Mouse (Mus musculus): ENCODE measurements around the gene Hoxa2. TPM values are rescaled to one million over a fixed set of nuclear protein-coding genes. Genes with fewer than 3 reads are reported as not detected.

Gene Hoxa2
- total and polyA plus RNA-seq, 2 experiments from 2014 or later: 0.42 TPM; not detected in 1

- 1% methylated on average over 80 of the region's 102 CpGs for WGBS
- Histone ChIP-seq H3K4me2 (ENCODE audit: low read depth, low read length) (peak within 1 kb of the TSS; percentile 49), H3K9ac (replicated peaks; ENCODE audit: low read depth, low read length) (peak within 1 kb of the TSS; percentile 54), H3K4me1 (ENCODE audit: control insufficient read depth, insufficient read depth) (0 out of 2 replicates have a peak, but pooled peaks cover 7% of the 10 kb centered on the region), H3K36me3 (replicated peaks; ENCODE audit: control insufficient read depth, insufficient read depth, low read length) (no peaks in the 10 kb centered on the region), H3K27me3 (ENCODE audit: control insufficient read depth, insufficient read depth, low read length) (peaks cover 100% of the 10 kb centered on the region), H3K9me3 (replicated peaks; ENCODE audit: control insufficient read depth, low read length) (no peaks in the 10 kb centered on the region), H3K27ac (ENCODE audit: low read depth) (0 out of 2 replicates have a peak within 1 kb of the TSS, but pooled peaks have one; percentile 5), H3K4me3 (ENCODE audit: low read depth, low read length) (peak within 1 kb of the TSS; percentile 37)
- ATAC-seq (ENCODE audit: insufficient read depth, low read depth) (no peak), DNase-seq (ENCODE audit: low spot score) (no peak)
- TF ChIP-seq CTCF (IDR thresholded peaks at IDR 0.05; ENCODE audit: low read depth) (no peak), EP300 (IDR thresholded peaks at IDR 0.05; ENCODE audit: low read depth) (no peak)
These were observed 26.5 kb upstream of the Hoxa2 start, which contains the start of gene Hoxa4 for GRCm38 (mm10) chr6:52190906-52191810. TSS of gene Hoxa4 (minus strand) at chr6:52191753.

GRCm38 (mm10) chr6:52190410-52190809 is 25.8 kb upstream of the Hoxa2 start:
- Histone ChIP-seq H3K4me2 (ENCODE audit: low read depth, low read length) (peak overlapping the region; percentile 49), H3K27me3 (ENCODE audit: control insufficient read depth, insufficient read depth, low read length) (peaks cover 100% of the 10 kb centered on the region), H3K9ac (replicated peaks; ENCODE audit: low read depth, low read length) (no peak overlapping the region), H3K9me3 (replicated peaks; ENCODE audit: control insufficient read depth, low read length) (no peaks in the 10 kb centered on the region), H3K4me1 (ENCODE audit: control insufficient read depth, insufficient read depth) (0 out of 2 replicates have a peak, but pooled peaks cover 7% of the 10 kb centered on the region), H3K36me3 (replicated peaks; ENCODE audit: control insufficient read depth, insufficient read depth, low read length) (no peaks in the 10 kb centered on the region), H3K4me3 (ENCODE audit: low read depth, low read length) (peak overlapping the region; percentile 37), H3K27ac (ENCODE audit: low read depth) (no peak overlapping the region)
- DNase-seq (ENCODE audit: low spot score) (no peak), ATAC-seq (ENCODE audit: insufficient read depth, low read depth) (no peak)
- TF ChIP-seq EP300 (IDR thresholded peaks at IDR 0.05; ENCODE audit: low read depth) (no peak), CTCF (IDR thresholded peaks at IDR 0.05; ENCODE audit: low read depth) (no peak)
- WGBS: 10% methylated on average over 23 of the region's 23 CpGs

GRCm38 (mm10) chr6:52189909-52190308 is 25.3 kb upstream of the Hoxa2 start:
- H3K9me3 ChIP-seq (replicated peaks; ENCODE audit: control insufficient read depth, low read length): no peaks in the 10 kb centered on the region
- TF ChIP-seq CTCF (IDR thresholded peaks at IDR 0.05; ENCODE audit: low read depth) (no peak), EP300 (IDR thresholded peaks at IDR 0.05; ENCODE audit: low read depth) (no peak)
- 18% methylated on average over 8 of the region's 8 CpGs for WGBS
- peaks cover 100% of the 10 kb centered on the region for H3K27me3 ChIP-seq (ENCODE audit: control insufficient read depth, insufficient read depth, low read length)
- no peaks in the 10 kb centered on the region for H3K36me3 ChIP-seq (replicated peaks; ENCODE audit: control insufficient read depth, insufficient read depth, low read length)
- no peak overlapping the region for H3K4me2 ChIP-seq (ENCODE audit: low read depth, low read length)
- 0 out of 2 replicates have a peak, but pooled peaks cover 7% of the 10 kb centered on the region for H3K4me1 ChIP-seq (ENCODE audit: control insufficient read depth, insufficient read depth)
- no peak overlapping the region for H3K9ac ChIP-seq (replicated peaks; ENCODE audit: low read depth, low read length)
- H3K27ac ChIP-seq (ENCODE audit: low read depth): no peak overlapping the region
- no peak for ATAC-seq (ENCODE audit: insufficient read depth, low read depth)
- no peak overlapping the region for H3K4me3 ChIP-seq (ENCODE audit: low read depth, low read length)
- DNase-seq (ENCODE audit: low spot score): no peak

GRCm38 (mm10) chr6:52189172-52189591 is 24.6 kb upstream of the Hoxa2 start:
- Histone ChIP-seq H3K36me3 (replicated peaks; ENCODE audit: control insufficient read depth, insufficient read depth, low read length) (no peaks in the 10 kb centered on the region), H3K27me3 (ENCODE audit: control insufficient read depth, insufficient read depth, low read length) (peaks cover 100% of the 10 kb centered on the region), H3K27ac (ENCODE audit: low read depth) (no peak overlapping the region), H3K9me3 (replicated peaks; ENCODE audit: control insufficient read depth, low read length) (no peaks in the 10 kb centered on the region), H3K4me1 (ENCODE audit: control insufficient read depth, insufficient read depth) (0 out of 2 replicates have a peak, but pooled peaks cover 7% of the 10 kb centered on the region), H3K4me3 (ENCODE audit: low read depth, low read length) (no peak overlapping the region), H3K9ac (replicated peaks; ENCODE audit: low read depth, low read length) (no peak overlapping the region), H3K4me2 (ENCODE audit: low read depth, low read length) (no peak overlapping the region)
- 23% methylated on average over 5 of the region's 5 CpGs for WGBS
- TF ChIP-seq EP300 (IDR thresholded peaks at IDR 0.05; ENCODE audit: low read depth) (no peak), CTCF (IDR thresholded peaks at IDR 0.05; ENCODE audit: low read depth) (no peak)
- ATAC-seq (ENCODE audit: insufficient read depth, low read depth) (no peak), DNase-seq (ENCODE audit: low spot score) (no peak)

- WGBS: 24% methylated on average over 1 of the region's 1 CpGs
- Histone ChIP-seq H3K4me1 (ENCODE audit: control insufficient read depth, insufficient read depth) (no peaks in the 10 kb centered on the region), H3K27ac (ENCODE audit: low read depth) (no peak overlapping the region), H3K9me3 (replicated peaks; ENCODE audit: control insufficient read depth, low read length) (no peaks in the 10 kb centered on the region), H3K9ac (replicated peaks; ENCODE audit: low read depth, low read length) (no peak overlapping the region), H3K4me3 (ENCODE audit: low read depth, low read length) (no peak overlapping the region), H3K36me3 (replicated peaks; ENCODE audit: control insufficient read depth, insufficient read depth, low read length) (no peaks in the 10 kb centered on the region), H3K4me2 (ENCODE audit: low read depth, low read length) (no peak overlapping the region), H3K27me3 (ENCODE audit: control insufficient read depth, insufficient read depth, low read length) (peaks cover 100% of the 10 kb centered on the region)
- no peak for TF ChIP-seq EP300 (IDR thresholded peaks at IDR 0.05; ENCODE audit: low read depth)
- TF ChIP-seq CTCF (IDR thresholded peaks at IDR 0.05; ENCODE audit: low read depth): no peak
- ATAC-seq (ENCODE audit: insufficient read depth, low read depth) (no peak), DNase-seq (ENCODE audit: low spot score) (no peak)
These were observed 21.9 kb upstream of the Hoxa2 start for GRCm38 (mm10) chr6:52186500-52186899.

All from heart, postnatal 0 days (tissue).